Mouse (Mus musculus) right cerebral cortex, postnatal 36 days (tissue): ENCODE measurements around the gene Ryk.

Source experiments
- DNase-seq, 2 experiments: peaks; one replicate each; pipeline ENCODE4 v3.0.0; 2022; ENCODE audit warnings: low spot score in 2 of 2, mixed read lengths in 1 of 2

Gene Ryk

GRCm38 (mm10) chr9:102948706-102949105 is 114.0 kb downstream of the Ryk start:
- no peak for DNase-seq

GRCm38 (mm10) chr9:102951091-102951994 is 116.6 kb downstream of the Ryk start:
- DNase-seq, result no peak

GRCm38 (mm10) chr9:102955866-102956265 is 121.1 kb downstream of the Ryk start:
- no peak for DNase-seq
